Mouse (Mus musculus) cortical plate, adult 2 months (tissue): ENCODE measurements around the gene Mllt3.

Experiments used
- CTCF ChIP-seq: fragments of 200-500 bp; IDR thresholded peaks from 2 replicates; pipeline ENCODE4 v1.5.1; 2011; ENCODE audit warnings: mild to moderate bottlenecking, control low read depth, low read length; ENCODE audit not compliant: insufficient read depth; ENCODE audit errors: extremely low read depth
- POLR2A ChIP-seq: fragments of 200-500 bp; IDR thresholded peaks from 2 replicates; pipeline ENCODE4 v1.6.1; 2011; ENCODE audit warnings: mild to moderate bottlenecking, low read length, control low read depth; ENCODE audit not compliant: insufficient read depth; ENCODE audit errors: extremely low read depth

DNA sequence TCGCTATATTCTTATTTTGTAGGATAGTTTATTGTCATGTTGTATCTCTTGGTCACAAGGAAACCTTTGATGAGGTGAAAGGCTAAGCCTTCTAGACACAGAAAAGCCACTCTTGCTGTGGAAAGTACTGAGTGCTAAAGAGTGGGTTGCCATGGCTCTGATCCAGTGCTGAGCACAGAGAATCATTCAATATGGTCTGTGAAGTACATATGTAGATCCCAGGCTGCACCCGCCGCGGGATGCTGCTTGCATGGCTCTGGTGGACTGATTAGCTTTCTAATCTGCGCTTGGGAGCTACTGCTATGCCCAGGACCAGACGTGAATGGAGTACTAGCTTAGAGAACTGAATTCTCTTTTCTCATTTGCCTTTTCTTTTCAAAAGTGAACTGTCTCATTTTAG is 154.5 kb downstream of the Mllt3 start:
- TF ChIP-seq CTCF: no peak
- TF ChIP-seq POLR2A: no peak
